Mouse (Mus musculus) cerebellum, adult 2 months (tissue): Measurements from ENCODE around the gene Aptx. TPM values are rescaled to one million over a fixed set of nuclear protein-coding genes. Genes with fewer than 3 reads are reported as not detected.

Experiments
- DNase-seq, 2 experiments: peaks; one replicate each; pipeline ENCODE4 v3.0.0; 2021
- H3K27ac ChIP-seq: fragments of 200-500 bp; 2 replicates; pipeline ENCODE4 v1.5.1; 2012; ENCODE audit warnings: low read length, control low read depth, inconsistent platforms; ENCODE audit not compliant: insufficient read depth
- H3K27me3 ChIP-seq: fragments of 200-500 bp; 2 replicates; pipeline ENCODE4 v1.6.1; 2012; ENCODE audit warnings: inconsistent platforms, mild to moderate bottlenecking, low read length, moderate library complexity; ENCODE audit not compliant: control insufficient read depth, insufficient read depth
- H3K4me1 ChIP-seq: fragments of 200-500 bp; 2 replicates; pipeline ENCODE4 v1.6.1; 2011; ENCODE audit warnings: low read length; ENCODE audit not compliant: control insufficient read depth, insufficient read depth
- H3K4me3 ChIP-seq: fragments of 200-500 bp; replicated peaks from 2 replicates; pipeline ENCODE3; 2011; ENCODE audit warnings: mild to moderate bottlenecking, low read depth, low read length, control low read depth; ENCODE audit not compliant: insufficient read depth
- CTCF ChIP-seq: fragments of 200-500 bp; IDR thresholded peaks from 2 replicates; pipeline ENCODE4 v1.5.1; 2011; ENCODE audit warnings: low read depth, mild to moderate bottlenecking, control low read depth, low read length, moderate library complexity, borderline replicate concordance; ENCODE audit not compliant: insufficient read depth
- POLR2A ChIP-seq: fragments of 200-500 bp; IDR thresholded peaks from 2 replicates; pipeline ENCODE4 v1.6.1; 2011; ENCODE audit warnings: low read length, control low read depth, borderline replicate concordance; ENCODE audit not compliant: insufficient read depth
- WGBS: fragments of 180-500 bp; shearing (Covaris S2); methylation state at CpG from one replicate; pipeline ENCODE4 v1.1.7; 2018; 5-methylcytosine and 5-hydroxymethylcytosine counted together
- polyA plus RNA-seq: library from polyadenylated mRNA; depleted of rRNA; stranded (reverse); fragments of >200 nt; gene quantifications from 2 replicates; pipeline ENCODE4 v1.2.3, GENCODE M21; 2012

Aptx gene
- polyA plus RNA-seq, 1 experiment, result 24.1 TPM

DNA sequence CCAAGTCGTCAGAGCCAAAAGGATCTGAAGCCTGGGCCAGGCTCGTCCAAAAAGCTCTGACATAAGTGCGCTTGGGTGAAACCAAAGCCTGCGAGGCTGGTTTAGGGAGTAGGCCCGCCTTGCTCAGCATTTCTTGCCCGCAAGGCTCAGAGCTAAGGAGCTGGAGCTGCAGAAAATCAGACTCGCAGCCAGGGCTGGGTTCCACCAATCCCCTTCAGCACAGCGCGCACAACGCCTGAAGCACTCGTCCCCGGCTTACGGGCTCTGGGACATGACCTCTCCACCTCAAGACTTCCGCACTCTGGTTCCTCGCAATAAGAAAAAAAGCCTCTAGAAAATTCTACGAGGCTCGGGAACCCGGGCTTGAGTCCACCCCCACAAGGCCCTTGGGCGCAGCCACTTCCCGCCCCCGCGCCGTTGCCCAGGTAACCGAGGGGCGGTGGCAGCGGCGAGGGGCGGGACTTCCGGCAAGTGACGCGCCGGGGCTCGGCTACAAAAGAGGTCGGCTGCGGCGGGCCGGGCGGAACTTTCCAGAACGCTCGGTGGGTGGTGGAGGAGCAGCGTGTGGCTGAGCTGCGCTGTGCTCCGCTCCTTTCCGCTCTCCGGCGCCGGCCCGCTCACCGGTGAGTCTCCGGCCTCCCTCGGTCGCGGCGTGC is 19.1 kb upstream of the Aptx start, which contains the start of gene Dnaja1:
TSS of gene Dnaja1 (plus strand) at position 140 of the 656 bp plus-strand sequence.
- WGBS, result under 1% methylated on average over 54 of the region's 54 CpGs
- peak within 1 kb of the TSS; percentile 100 for H3K27ac ChIP-seq
- TF ChIP-seq CTCF (no peak), POLR2A (no peak; the same call in none of the 2 replicates)
- DNase-seq, result peak; percentile 96 to 98
- H3K4me3 ChIP-seq, result peak within 1 kb of the TSS; percentile 93
- no peaks in the 10 kb centered on the region for H3K27me3 ChIP-seq
- peaks cover 3% of the 10 kb centered on the region; the same call in 1 of the 2 replicates for H3K4me1 ChIP-seq

- no peak for DNase-seq
Observed at GRCm38 (mm10) chr4:40720910-40721309, 17.9 kb upstream of the Aptx start.

DNA sequence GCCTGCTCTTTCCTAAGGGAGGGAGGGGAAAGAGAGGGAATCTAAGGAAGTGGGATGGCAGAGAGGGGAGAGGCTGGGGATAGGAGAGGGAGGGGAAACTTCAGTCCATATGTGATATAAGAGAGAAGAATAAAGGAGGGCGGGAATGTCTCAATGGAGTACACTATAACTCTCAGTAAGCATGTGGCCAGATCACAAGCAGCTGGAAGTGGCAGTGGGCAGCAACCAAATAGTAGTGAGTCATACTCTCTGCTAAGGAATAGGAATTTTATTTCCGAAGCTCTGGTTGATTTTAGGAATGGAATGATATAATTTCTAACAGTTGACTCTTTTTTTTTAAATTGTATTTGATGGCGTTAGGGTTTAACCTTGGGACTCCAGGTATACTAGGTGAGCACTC is 14.1 kb upstream of the Aptx start:
- WGBS, result 95% methylated on average over 3 of the region's 3 CpGs
- H3K4me1 ChIP-seq, result peaks cover 3% of the 10 kb centered on the region; the same call in 1 of the 2 replicates
- no peak overlapping the region for H3K27ac ChIP-seq
- H3K4me3 ChIP-seq, result no peak overlapping the region
- no peaks in the 10 kb centered on the region for H3K27me3 ChIP-seq
- TF ChIP-seq POLR2A (no peak), CTCF (no peak)
- no peak for DNase-seq

More at GRCm38 (mm10) chr4:40720910-40721309, 17.9 kb upstream of the Aptx start:
- TF ChIP-seq POLR2A, result no peak
- TF ChIP-seq CTCF, result no peak
- H3K27ac ChIP-seq, result 0 out of 2 replicates have a peak overlapping the region, but pooled peaks have one; percentile 56
- no peaks in the 10 kb centered on the region for H3K27me3 ChIP-seq
- peaks cover 3% of the 10 kb centered on the region; the same call in 1 of the 2 replicates for H3K4me1 ChIP-seq
- 98% methylated on average over 8 of the region's 8 CpGs for WGBS
- H3K4me3 ChIP-seq, result no peak overlapping the region

DNA sequence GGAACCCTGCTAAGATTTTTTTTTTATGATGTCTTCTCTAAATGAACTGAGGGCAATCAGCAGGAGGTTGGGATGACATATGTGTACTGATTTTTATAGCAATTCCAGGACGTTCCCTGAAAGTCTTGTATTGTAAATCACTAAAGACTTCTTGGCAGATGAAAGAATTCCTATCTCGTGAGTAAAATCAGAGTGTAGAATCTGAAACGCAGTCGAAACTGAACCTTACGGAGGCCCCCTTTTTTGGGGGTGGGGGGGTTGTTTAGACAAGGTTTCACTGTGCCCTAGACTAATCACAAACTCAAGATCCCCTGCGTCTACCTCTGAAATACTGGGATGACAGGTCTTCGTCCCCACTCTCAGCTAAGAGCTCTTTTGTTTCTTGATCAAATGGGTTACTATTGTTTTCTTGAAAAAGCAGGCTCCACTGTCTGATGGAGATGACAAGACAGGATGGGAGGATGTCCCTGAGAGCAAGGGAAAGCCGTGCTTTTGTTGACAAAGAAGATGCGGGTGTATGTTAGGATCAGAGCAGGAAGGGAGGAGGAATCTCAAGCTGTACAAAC is 799 bp upstream of the Aptx start:
- peak in 1 of 2 experiments; percentile 25 for DNase-seq
- Histone ChIP-seq H3K27ac (peak overlapping the region; percentile 81; the same call in 1 of the 2 replicates), H3K27me3 (no peaks in the 10 kb centered on the region), H3K4me1 (peaks cover 8% of the 10 kb centered on the region), H3K4me3 (no peak overlapping the region)
- no peak for TF ChIP-seq CTCF
- no peak for TF ChIP-seq POLR2A
- 17% methylated on average over 9 of the region's 9 CpGs for WGBS

- no peak overlapping the region for H3K27ac ChIP-seq
- H3K27me3 ChIP-seq, result no peaks in the 10 kb centered on the region
- no peak for TF ChIP-seq POLR2A
- TF ChIP-seq CTCF, result no peak
- no peak for DNase-seq
- peaks cover 8% of the 10 kb centered on the region for H3K4me1 ChIP-seq
- 91% methylated on average over 3 of the region's 3 CpGs for WGBS
- H3K4me3 ChIP-seq, result no peak overlapping the region
Observed at GRCm38 (mm10) chr4:40701796-40702195, 1.2 kb downstream of the Aptx start.

- no peak overlapping the region for H3K4me3 ChIP-seq
- DNase-seq, result no peak
- WGBS, result 80% methylated on average over 8 of the region's 8 CpGs
- TF ChIP-seq CTCF (no peak), POLR2A (no peak)
- H3K27me3 ChIP-seq, result no peaks in the 10 kb centered on the region
- H3K4me1 ChIP-seq, result peaks cover 8% of the 10 kb centered on the region
- H3K27ac ChIP-seq, result no peak overlapping the region
Observed at GRCm38 (mm10) chr4:40700216-40700615, 2.8 kb downstream of the Aptx start.

- no peak overlapping the region for H3K4me3 ChIP-seq
- 84% methylated on average over 7 of the region's 7 CpGs for WGBS
- no peaks in the 10 kb centered on the region for H3K27me3 ChIP-seq
- H3K27ac ChIP-seq, result no peak overlapping the region
- no peak for DNase-seq
- no peak for TF ChIP-seq POLR2A
- H3K4me1 ChIP-seq, result peaks cover under 1% of the 10 kb centered on the region; the same call in 1 of the 2 replicates
Observed at GRCm38 (mm10) chr4:40697059-40697458, 5.9 kb downstream of the Aptx start.

DNA sequence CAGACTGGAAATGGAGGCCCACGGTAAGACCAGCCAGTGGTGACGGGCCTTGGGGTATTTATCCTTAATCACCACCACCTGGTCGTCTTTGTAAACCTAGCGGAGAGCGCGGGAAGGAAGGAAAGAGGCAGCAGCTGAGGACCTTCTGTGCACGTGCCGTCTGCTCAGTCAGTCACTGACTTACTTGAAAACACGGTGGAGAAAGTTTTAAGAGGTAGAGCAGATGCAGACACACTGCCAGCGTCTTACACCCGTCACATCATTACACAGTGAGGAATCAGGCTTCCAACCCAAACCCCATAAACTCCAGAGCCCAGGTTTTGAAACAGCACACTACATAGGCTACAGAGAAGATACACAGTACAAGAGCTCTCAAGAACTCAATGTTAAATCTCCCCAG is 11.9 kb downstream of the Aptx start:
- 95% methylated on average over 11 of the region's 11 CpGs for WGBS
- no peak for TF ChIP-seq CTCF
- no peak for TF ChIP-seq POLR2A
- DNase-seq, result no peak
- H3K27ac ChIP-seq, result no peak overlapping the region
- H3K4me3 ChIP-seq, result no peak overlapping the region
- H3K4me1 ChIP-seq, result no peaks in the 10 kb centered on the region
- H3K27me3 ChIP-seq, result no peaks in the 10 kb centered on the region

DNA sequence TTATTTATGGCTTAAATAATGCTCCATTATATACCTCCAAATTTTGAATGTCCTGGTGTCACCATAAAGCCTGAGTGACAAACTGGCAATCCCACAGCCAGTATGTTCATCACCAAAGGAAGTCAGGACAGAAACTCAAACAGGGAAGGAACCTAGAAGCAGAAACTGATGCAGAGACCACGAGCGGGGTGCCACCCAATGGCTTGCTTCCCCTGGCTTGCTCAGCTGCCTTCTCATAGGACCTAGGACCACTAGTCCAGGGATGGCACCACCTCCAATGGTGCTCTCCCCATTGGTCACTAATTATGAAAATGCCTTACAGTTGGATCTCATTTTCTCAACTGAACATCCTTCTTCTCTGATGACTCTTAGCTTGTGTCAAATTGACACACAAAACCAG is 19.7 kb downstream of the Aptx start:
- DNase-seq, result no peak

More for the DNA sequence above, 19.7 kb downstream of the Aptx start:
- Histone ChIP-seq H3K4me1 (no peaks in the 10 kb centered on the region; the same call in 1 of the 2 replicates), H3K27ac (no peak overlapping the region), H3K27me3 (no peaks in the 10 kb centered on the region), H3K4me3 (no peak overlapping the region)
- 87% methylated on average over 2 of the region's 2 CpGs for WGBS
- TF ChIP-seq POLR2A (no peak), CTCF (no peak)
